Mouse (Mus musculus) CH12.LX (cell line): ENCODE measurements around the gene Rnf115.

Experiments
- CTCF ChIP-seq, 2 experiments: IDR thresholded peaks in 1 of 2; conservative IDR thresholded peaks in 1 of 2; 2 replicates each; pipeline ENCODE4 v1.5.1; 2011 to 2012; ENCODE audit warnings: low read depth in 2 of 2, low read length in 2 of 2, improper control_type of control experiment in 1 of 2, inconsistent platforms in 1 of 2, mild to moderate bottlenecking in 1 of 2, moderate library complexity in 1 of 2
- GABPA ChIP-seq: IDR thresholded peaks from 2 replicates; pipeline ENCODE4 v1.6.1; 2012; ENCODE audit warnings: low read depth, low read length, improper control_type of control experiment, inconsistent platforms; ENCODE audit not compliant: insufficient replicate concordance
- JUND ChIP-seq: conservative IDR thresholded peaks from 2 replicates; pipeline ENCODE4 v1.6.1; 2011; ENCODE audit warnings: low read depth, low read length, improper control_type of control experiment
- RAD21 ChIP-seq: IDR thresholded peaks from 2 replicates; pipeline ENCODE4 v1.6.1; 2011; ENCODE audit warnings: low read depth, mild to moderate bottlenecking, low read length, improper control_type of control experiment, moderate library complexity

DNA sequence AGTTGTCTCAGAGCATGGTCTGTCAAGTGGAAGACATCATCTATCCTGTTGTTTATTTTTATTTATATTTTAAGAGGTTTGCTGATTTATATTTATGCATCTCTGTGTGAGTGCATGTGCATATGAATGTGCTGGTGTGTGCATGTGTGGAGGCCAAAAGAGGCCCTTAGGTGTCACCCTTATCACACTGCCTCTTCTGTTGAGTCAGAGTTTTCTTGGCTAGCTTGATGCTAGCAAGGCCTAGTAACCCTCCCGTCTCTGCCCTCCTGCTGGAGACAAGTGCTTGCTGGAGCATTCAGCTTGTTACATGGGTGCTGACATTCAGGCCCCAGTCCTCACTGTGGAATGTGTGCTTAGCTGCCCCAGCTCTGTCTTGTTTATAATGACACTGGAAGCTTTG lies 45.5 kb downstream of the Rnf115 start:
- peak in 1 of 2 experiments; percentile 25; a peak in 1 of 4 replicates for TF ChIP-seq CTCF (conservative IDR thresholded peaks at IDR 0.05 in 1 of 2, IDR thresholded peaks at IDR 0.05 in 1 of 2; ENCODE audit: low read depth in 2 of 2, low read length in 2 of 2)
- TF ChIP-seq RAD21 = peak; percentile 14
- no peak for TF ChIP-seq GABPA
- no peak for TF ChIP-seq JUND
